Mouse (Mus musculus) MN1 (cell line): ENCODE results near the gene Nedd4.
"Not testable (repeated sequence)": the region's sequence is repeated elsewhere in the genome, so short reads cannot be mapped to it uniquely, and the experiment has no call there.

Experiments
- DNase-seq: peaks from one replicate; pipeline ENCODE4 v3.0.0-alpha.2; 2016; ENCODE audit warnings: low spot score

The Nedd4 gene

GRCm38 (mm10) chr9:72652961-72653360 lies 9.2 kb upstream of the Nedd4 start:
- DNase-seq, result no peak

- no peak for DNase-seq
Observed at GRCm38 (mm10) chr9:72653533-72653932, 8.6 kb upstream of the Nedd4 start.

- DNase-seq, result no peak
Observed at GRCm38 (mm10) chr9:72654593-72655242, 7.4 kb upstream of the Nedd4 start.

- DNase-seq, result no peak
Observed at GRCm38 (mm10) chr9:72655602-72656001, 6.5 kb upstream of the Nedd4 start.

GRCm38 (mm10) chr9:72656491-72656890 lies 5.7 kb upstream of the Nedd4 start:
- DNase-seq, result no peak

- no peak for DNase-seq
Observed at GRCm38 (mm10) chr9:72656940-72657339, 5.2 kb upstream of the Nedd4 start.

- no peak for DNase-seq
Observed at GRCm38 (mm10) chr9:72657694-72658093, 4.5 kb upstream of the Nedd4 start.

- DNase-seq, result no peak
Observed at GRCm38 (mm10) chr9:72660139-72660538, 2.0 kb upstream of the Nedd4 start.

GRCm38 (mm10) chr9:72660911-72661310 lies 1.2 kb upstream of the Nedd4 start:
- DNase-seq, result no peak

GRCm38 (mm10) chr9:72661561-72661894 lies 618 bp upstream of the Nedd4 start:
- no peak for DNase-seq

GRCm38 (mm10) chr9:72662691-72663533 lies 766 bp downstream of the Nedd4 start:
- peak; percentile 74 for DNase-seq

- no peak for DNase-seq
Observed at GRCm38 (mm10) chr9:72663534-72663918, 1.4 kb downstream of the Nedd4 start.

GRCm38 (mm10) chr9:72664409-72665351 lies 2.5 kb downstream of the Nedd4 start:
- DNase-seq, result no peak

GRCm38 (mm10) chr9:72665517-72665916 lies 3.4 kb downstream of the Nedd4 start:
- no peak for DNase-seq

- DNase-seq, result not testable (repeated sequence)
Observed at GRCm38 (mm10) chr9:72666352-72667021, 4.3 kb downstream of the Nedd4 start.

GRCm38 (mm10) chr9:72667126-72667525 lies 5.0 kb downstream of the Nedd4 start:
- no peak for DNase-seq

GRCm38 (mm10) chr9:72669383-72669782 lies 7.2 kb downstream of the Nedd4 start:
- DNase-seq, result no peak

- peak; percentile 81 for DNase-seq
Observed at GRCm38 (mm10) chr9:72672361-72672760, 10.2 kb downstream of the Nedd4 start.

- DNase-seq, result no peak
Observed at GRCm38 (mm10) chr9:72674957-72675744, 13.0 kb downstream of the Nedd4 start.

GRCm38 (mm10) chr9:72675745-72676200 lies 13.6 kb downstream of the Nedd4 start:
- DNase-seq, result no peak

GRCm38 (mm10) chr9:72677659-72678058 lies 15.5 kb downstream of the Nedd4 start:
- DNase-seq, result no peak
